Mouse (Mus musculus): ENCODE results near the gene Cacng7.
"Not testable (repeated sequence)": the region's sequence is repeated elsewhere in the genome, so short reads cannot be mapped to it uniquely, and the experiment has no call there.

Cacng7 gene

DNA sequence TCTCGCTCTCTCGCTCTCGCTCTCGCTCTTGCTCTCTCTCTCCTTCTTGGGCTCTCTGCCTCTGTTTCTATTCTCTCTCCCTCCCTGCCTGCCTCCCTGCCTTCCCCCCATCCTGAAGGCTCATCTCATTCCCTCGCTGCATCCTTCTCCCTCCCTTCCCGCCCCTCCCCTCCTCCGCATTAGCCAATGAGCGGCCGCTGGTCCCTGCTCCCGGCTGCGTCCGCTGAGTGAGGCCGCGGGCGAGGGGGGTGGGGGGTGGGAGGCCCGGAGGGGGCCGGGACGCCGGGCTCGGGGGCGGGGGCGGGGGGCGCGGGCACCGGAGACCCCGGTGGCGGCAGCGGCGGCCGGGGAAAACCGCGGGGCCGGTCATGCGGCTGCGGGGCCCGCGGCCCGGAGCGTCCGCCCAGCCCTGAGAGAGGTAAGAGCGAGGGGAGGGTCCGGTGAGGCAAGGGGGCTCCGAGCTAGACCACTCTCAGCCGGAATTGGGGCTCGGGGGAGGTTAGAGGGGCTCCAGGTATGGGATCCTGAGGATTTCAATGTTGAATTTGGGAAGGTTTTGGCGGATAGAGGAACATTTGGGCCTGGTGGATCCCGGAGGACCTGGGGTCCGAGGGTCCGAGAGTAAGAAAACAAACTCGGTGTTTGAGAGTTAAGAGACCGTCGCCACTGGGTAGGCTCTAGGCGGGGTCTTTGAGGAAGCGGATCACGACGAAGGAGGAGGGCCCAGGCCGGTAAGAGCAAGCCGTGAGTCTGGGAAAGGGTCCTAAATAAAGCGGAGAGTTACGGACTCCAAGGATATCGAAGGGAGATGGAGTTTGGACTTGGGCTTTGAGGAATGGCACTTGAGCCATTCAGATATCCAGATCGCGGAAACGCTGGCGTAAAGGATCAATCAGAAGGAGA lies at the start of gene Cacng7:
Cacng7 (plus strand) TSS at position 337 of the 903 bp plus-strand sequence.
- DNase-seq, result peak; percentile 62 to 72

DNA sequence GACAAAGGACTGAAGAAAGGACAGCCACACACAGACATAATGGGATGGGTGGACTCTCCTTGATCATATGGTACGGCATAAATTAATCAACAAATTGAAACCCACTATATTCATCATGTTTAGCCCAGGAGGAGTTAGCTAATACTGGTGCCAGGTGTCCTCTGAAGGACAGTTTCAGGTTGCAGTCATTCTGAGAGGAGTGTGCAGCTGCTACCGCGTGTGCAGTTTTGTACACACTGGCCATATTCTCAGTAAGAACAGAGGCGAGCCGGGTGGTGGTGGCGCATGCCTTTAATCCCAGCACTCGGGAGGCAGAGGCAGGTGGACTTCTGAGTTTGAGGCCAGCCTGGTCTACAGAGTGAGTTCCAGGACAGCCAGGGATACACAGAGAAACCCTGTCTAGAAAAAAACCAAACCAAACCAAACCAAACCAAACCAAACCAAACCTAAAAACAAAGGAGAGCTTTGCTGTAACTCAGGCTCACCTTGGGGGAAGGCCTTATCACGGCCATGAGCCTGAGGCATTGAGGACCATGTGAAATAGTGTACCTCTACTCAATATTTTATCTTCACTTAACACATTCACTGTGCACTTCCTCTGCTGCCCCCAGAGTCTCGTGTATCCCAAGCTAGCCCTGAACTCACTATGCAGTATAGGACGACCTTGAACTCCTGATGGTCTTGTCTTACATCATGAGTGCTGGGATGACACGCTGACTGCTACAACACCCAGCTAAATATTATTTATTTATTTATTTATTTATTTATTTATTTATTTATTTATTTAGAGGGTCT lies 49.5 kb upstream of the Cacng7 start:
- no peak for DNase-seq

DNA sequence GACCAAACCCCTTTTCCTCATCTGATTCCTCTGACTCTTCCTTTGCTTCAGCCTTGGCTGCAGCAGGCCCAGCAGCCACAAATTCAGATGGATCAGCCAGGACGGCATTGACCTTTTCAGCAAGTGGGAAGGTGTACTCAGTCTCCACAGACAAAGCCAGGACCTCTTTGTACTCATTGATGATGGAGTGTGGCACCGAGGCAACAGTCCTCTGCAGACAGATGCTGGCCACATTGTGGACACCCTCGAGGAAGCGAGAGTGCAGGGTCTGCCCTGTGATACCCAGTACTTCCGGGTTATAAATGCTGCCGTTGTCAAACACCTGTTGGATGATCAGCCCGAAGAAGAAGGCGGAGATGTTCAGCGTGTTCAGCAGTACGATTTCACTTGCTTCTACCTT lies 48.2 kb upstream of the Cacng7 start:
- DNase-seq, result no peak

DNA sequence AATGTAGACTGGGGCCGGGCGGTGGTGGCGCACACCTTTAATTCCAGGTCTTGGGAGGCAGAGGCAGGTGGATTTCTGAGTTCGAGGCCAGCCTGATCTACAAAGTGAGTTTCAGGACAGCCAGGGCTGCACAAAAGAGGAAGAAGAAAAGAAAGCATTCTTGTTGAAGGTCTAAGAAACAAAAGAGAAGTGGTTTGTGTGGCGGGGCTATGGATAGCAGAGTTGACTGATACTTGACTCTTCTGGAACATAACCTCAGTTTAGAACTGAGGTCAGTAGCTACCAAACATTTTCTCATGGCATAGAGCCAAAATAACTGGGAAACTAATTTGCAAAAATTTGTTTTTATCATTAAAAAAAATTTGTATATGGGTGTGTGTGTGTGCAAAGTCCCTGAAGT lies 46.7 kb upstream of the Cacng7 start:
- DNase-seq, result no peak

- DNase-seq, result no peak
Measured at GRCm38 (mm10) chr7:3287186-3287585, 45.6 kb upstream of the Cacng7 start.

DNA sequence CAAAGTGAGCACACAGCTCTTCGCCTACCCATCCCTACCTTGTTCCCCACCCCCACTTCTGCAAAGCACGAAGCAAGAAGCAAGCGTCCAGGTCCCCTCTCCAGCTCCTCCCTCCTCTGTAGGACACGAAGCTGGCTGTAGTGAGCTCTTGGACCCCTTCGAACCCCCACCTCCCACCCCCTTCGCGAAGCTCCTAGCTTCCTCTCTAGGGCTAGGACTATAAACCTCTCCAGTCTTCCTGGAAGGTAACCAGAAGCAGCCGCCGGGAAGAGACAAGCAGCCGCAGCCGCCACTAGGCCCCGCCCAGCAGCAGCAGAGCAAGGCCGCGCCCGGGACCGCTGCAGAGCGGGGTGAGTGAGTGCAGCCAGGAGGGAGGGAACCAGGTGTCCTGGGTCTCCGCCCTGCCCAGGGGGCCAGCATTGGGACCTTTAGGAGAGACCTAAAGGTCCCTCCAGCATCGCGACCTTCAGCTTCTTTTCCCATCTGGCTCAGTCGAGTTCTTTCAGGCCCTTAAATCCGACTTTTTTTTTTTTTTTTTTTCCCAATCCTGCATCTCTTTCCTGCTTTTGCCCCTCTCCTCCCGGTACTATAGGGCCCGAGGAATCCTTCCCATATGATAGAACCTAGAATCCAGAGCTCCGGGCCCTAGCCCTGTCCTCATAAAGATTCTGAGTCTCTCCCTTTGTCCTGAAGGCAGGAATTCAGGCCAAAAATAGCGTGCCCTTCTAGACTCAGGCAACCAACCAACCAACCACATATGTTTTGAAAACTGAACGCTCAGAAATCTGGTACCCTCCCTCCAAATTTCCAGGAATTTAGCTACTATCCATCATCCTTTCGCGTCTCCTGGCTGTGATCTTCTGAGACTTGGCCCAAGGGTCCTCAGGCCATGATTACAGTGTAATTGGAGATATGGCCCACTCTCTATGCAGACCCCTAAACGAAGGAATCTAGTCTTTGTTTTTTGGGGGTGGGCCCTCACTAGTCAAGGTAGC lies 43.5 kb upstream of the Cacng7 start, which contains the start of the genes Myadm and Prkcg:
Myadm (plus strand) TSS at position 105 of the 995 bp plus-strand sequence.
Prkcg (plus strand) TSS at position 204 of the 995 bp plus-strand sequence.
- peak; percentile 77 to 81 for DNase-seq

DNA sequence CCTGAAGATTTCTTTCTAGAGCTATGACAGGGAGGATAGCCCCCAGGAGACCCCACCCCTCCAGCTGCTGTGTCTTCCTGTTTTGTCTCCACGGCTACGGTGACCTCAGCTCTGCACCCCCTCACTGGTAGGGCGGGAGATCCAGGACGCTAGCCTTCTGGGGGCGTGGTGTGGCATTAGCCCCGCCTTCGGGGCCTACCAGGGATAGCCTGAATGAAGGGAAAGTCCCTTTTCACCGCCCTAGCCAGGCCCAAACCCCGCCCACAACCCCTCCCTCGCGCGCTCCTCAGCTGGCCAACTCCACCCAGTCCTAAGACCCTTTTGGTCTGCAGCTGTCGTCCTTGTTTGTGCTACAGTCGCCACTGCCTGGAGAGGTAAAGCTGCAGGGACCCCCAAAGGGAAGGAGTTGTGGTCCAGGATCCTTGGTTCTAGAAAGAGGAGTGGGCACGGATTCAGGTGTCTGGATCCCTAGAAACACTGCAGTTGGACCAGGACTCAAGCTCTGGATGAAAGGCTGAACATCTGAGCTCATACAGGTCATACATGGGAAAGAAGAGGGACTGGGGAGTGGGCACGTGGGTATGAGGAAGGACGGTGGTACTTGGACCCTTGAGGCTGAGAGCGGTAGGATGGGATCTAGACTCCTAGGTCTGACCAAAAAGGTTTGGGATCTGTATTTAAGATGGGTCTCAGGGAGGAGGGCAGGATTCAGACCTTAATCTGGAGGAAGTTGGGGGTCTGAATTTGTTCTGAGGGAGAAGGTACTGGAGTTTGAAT lies 42.3 kb upstream of the Cacng7 start:
- peak; percentile 77 to 83 for DNase-seq

GRCm38 (mm10) chr7:3291197-3291596 lies 41.6 kb upstream of the Cacng7 start:
- no peak for DNase-seq

DNA sequence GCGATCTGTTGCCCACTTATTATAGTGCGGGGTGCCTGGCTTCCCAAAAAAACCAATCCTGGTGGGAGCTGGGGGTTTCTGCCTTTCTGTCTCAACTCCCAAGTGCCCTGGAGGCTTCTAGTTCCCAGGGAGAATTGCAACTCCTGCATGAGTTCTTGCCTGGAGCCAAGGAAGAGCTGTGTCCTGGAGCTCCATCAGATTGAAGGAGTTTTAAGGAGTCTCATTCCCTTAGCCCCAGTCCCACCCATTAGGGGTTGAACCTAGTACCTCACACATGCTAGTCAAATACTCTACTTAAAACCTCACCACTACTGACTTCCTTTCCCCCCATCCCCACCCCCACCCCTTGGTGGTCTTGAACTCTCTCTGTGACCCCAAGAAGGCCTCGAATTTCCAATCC lies 41.0 kb upstream of the Cacng7 start:
- no peak for DNase-seq

DNA sequence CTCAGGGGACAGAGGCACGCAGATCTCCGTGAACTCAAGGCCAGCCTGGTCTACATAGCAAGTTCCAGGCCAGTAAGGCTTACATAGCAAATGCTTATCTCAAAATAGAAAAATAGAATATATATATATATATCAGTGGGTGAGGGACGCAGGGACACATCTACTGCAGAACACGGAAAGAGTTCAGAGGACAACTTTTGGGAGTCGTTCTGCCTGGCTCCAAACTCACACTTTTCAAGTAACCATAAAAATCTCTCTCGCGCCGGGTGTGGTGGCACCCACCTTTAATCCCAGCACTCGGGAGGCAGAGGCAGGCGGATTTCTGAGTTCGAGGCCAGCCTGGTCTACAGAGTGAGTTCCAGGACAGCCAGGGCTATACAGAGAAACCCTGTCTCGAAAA lies 40.5 kb upstream of the Cacng7 start:
- DNase-seq, result not testable (repeated sequence)

DNA sequence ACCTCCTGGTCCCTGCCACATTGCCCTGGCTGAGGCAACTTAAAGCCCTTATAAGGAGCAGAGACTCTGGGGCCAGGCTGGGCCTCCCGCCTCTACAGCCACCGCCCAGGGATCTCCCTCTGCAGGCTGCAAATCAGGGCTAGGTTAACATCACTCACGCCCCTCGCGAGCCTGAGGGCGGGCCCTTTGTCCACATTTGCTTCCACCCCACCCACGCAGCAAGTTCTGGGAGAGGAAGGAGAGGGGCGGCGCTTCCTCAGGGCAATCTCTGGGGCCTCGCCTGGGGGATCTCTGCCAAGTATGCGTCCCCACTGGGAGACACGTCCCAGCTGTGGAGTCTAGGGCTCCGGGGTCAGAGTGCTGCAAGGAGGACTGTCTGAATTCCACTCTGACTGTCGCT lies 40.0 kb upstream of the Cacng7 start:
- peak; percentile 16 to 26 for DNase-seq

DNA sequence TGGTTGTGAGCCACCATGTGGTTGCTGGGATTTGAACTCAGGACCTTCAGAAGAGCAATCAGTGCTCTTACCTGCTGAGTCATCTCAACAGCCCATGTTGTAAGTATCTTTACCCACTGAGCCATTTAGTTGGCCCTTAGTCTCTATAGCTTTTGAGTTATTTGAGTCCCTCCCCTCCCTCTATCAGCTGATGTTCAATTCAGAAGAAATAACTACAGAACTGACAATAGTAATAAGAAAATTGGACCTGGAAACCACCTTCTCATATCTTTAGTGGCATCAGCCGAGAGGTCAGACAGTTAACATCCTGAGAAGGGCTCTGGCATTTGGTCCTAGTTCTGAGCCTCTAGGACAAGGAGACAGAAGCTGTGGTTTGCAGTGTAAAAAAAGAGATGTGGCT lies 38.0 kb upstream of the Cacng7 start:
- DNase-seq, result no peak

- DNase-seq, result no peak
Measured at GRCm38 (mm10) chr7:3295321-3296110, 37.2 kb upstream of the Cacng7 start.

DNA sequence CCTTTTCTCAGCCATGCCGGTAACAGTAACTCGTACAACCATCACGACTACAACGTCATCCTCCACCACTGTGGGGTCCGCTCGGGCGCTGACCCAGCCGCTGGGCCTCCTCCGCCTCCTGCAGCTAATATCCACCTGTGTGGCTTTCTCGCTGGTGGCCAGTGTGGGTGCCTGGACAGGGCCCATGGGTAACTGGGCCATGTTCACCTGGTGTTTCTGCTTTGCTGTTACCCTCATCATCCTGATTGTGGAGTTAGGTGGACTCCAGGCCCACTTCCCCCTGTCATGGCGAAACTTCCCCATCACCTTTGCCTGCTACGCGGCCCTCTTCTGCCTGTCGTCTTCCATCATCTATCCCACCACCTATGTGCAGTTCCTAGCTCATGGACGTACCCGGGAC lies 36.0 kb upstream of the Cacng7 start:
- no peak for DNase-seq

DNA sequence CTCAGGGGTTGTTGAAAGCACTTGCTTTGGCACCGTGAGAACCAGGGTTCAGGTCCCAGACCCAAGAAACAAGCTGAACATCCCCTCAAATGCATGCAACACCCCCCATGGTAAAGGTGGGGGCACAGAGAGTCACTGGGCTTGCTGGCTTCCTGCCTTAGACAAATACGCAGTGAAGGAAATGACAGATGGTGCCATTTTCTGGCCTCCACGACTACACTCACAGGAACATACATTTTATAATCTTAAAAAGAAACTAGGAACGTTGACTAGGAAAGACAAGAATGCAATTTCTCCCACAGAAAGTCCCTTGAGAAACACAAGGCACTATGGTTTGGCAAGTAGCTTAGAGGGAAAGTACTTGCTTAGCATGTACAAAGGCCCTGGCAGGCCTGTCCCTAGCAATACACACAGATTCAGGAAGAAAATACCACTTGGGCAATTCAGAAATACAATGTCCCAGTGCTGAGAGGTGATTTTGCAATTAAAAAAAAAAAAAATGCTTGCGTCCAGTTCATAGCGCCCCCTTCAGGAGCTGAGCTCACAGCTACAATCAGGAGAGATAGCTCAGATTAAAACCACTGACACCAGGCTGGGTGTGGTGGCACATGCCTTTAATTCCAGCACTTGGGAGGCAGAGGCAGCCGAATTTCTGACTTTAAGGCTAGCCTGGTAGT lies 32.7 kb upstream of the Cacng7 start:
- DNase-seq, result no peak

DNA sequence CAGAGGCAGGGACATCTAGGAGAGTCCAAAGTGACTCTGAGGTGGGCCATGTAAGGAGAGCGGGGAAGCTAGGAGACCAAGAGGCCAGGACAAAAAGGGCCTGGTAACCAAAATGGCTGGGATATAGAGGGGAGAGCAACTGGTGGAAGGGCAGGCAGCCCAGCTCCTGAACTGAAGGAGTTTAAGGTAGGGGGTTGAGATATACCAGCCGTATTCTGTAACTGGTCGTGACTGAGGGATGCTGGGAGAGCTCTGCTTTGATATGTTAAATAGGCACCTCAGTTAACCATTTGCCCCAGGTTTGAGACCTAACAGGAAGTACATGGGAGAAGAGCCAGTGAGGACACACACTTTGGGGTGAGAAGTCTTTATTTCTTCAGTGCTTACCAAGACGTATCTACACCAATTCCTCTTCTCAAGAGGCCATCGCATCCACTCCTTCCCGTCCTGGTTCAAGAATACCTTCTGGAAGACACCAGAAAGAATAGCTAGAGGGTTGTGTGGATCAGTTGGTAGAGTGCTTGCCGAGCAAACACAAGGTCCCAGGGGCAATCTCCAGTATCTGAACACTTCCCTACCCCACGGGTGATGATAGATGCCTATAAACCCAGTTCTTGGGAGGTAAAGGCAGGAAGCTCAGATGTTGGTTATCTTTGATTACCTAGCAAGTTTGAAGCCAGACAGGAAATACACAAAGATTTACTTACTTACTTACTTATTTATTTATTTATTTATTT lies 31.7 kb upstream of the Cacng7 start:
- DNase-seq, result no peak

DNA sequence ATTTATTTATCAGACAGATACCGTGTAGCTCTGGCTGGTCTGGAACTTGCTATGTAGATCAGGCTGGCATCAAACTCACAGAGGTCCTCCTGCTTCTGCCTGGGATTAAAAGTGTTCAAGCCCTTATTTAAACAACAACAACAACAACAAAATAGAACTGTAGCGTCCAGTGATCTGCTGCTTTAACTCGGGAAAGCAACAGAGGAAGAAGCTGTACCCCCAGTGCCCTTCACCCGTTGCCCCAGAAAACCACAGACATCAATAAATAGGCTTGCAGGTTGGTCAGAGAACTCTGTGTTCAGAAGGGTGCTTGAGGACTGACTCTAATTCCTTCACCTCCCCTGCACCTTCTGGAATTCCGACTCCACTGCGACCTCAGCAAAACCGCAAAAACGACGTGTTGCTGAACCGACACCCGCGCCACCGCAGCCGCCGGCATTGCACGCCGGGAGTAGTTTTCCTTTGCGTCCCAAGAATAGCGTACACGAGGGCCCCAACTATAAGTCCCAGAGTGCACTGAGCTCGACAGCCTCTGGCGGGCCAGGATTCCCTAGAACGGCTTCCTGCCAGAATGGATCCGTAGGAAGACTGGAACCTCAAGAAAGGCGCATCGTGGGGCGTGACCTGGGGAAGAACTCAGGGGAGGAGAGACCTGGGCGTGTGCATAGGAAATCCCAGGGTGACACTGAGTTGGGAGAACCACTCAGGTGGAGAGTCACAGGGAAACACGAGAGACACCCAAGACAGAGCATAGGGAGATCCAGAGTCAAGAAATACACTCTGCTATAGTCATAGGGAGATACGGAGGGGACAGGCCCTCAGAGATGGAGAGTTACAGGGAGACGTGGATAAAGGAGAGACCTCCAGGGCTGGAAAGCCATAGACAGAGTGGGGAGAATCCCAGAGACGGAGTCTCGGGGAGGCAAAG lies 30.9 kb upstream of the Cacng7 start:
- DNase-seq, result peak; percentile 24 to 37

Data from cerebellum, postnatal 36 days (tissue).